Mouse (Mus musculus) ES-E14 (cell line): ENCODE data around the gene Gstp1. TPM values are rescaled to one million over a fixed set of nuclear protein-coding genes. Genes with fewer than 3 reads are reported as not detected.

Experiments used
- DNase-seq: peaks from one replicate; pipeline ENCODE4 v3.0.0-alpha.2; 2013; ENCODE audit warnings: low read depth, low spot score
- H3K27ac ChIP-seq: 2 replicates; pipeline ENCODE4 v1.5.1; 2012; ENCODE audit warnings: low read depth, mild to moderate bottlenecking, low read length, moderate library complexity, mixed read lengths; ENCODE audit not compliant: poor library complexity, insufficient read depth, severe bottlenecking
- H3K36me3 ChIP-seq: 2 replicates; pipeline ENCODE4 v1.6.1; 2012; ENCODE audit warnings: mild to moderate bottlenecking, low read length, moderate library complexity, mixed read lengths; ENCODE audit not compliant: control insufficient read depth, poor library complexity, insufficient read depth, severe bottlenecking
- H3K4me1 ChIP-seq, 2 experiments: fragments of 150-350 bp in 1 of 2; sonication (generic) in 1 of 2; 2 replicates each; pipeline ENCODE4 v1.6.1; 2012; ENCODE audit warnings: low read length in 2 of 2, mild to moderate bottlenecking in 1 of 2, mixed read lengths in 1 of 2; ENCODE audit not compliant: control insufficient read depth in 2 of 2, insufficient read depth in 2 of 2, poor library complexity in 1 of 2
- H3K4me3 ChIP-seq, 2 experiments: fragments of 150-350 bp in 1 of 2; sonication (generic) in 1 of 2; 2 replicates each; pipeline ENCODE4 v1.5.1; 2012; ENCODE audit warnings: low read length in 2 of 2, low read depth in 1 of 2, mild to moderate bottlenecking in 1 of 2, mixed read lengths in 1 of 2; ENCODE audit not compliant: insufficient read depth in 1 of 2, poor library complexity in 1 of 2, severe bottlenecking in 1 of 2
- H3K9ac ChIP-seq: 2 replicates; pipeline ENCODE4 v1.6.1; 2012; ENCODE audit warnings: low read depth, mild to moderate bottlenecking, low read length, mixed read lengths; ENCODE audit not compliant: poor library complexity, insufficient read depth, severe bottlenecking
- H3K9me3 ChIP-seq: fragments of 150-350 bp; sonication (generic); 2 replicates; pipeline ENCODE4 v1.6.1; 2012; ENCODE audit warnings: low read depth, mild to moderate bottlenecking, low read length; ENCODE audit not compliant: control insufficient read depth, insufficient read depth
- CHD2 ChIP-seq: IDR thresholded peaks from 2 replicates; pipeline ENCODE4 v1.6.1; 2014; ENCODE audit warnings: mild to moderate bottlenecking, low read depth, low read length, inconsistent platforms
- HCFC1 ChIP-seq: IDR thresholded peaks from 2 replicates; pipeline ENCODE4 v1.6.1; 2012; ENCODE audit warnings: low read length, inconsistent platforms, borderline replicate concordance; ENCODE audit not compliant: insufficient read depth
- MAFK ChIP-seq: IDR thresholded peaks from 2 replicates; pipeline ENCODE4 v1.6.1; 2014; ENCODE audit warnings: mild to moderate bottlenecking, low read depth, low read length, inconsistent platforms; ENCODE audit not compliant: insufficient read depth
- ZC3H11A ChIP-seq: IDR thresholded peaks from 2 replicates; pipeline ENCODE4 v1.6.1; 2012; ENCODE audit warnings: low read depth, mild to moderate bottlenecking, inconsistent platforms, low read length, borderline replicate concordance
- ZNF384 ChIP-seq: IDR thresholded peaks from 2 replicates; pipeline ENCODE4 v1.6.1; 2012; ENCODE audit warnings: low read depth, low read length, inconsistent platforms
- in situ Hi-C, 2 experiments: fragments of 600-800 bp; cut with MboI; formaldehyde crosslinking; loops; one replicate each; pipeline ENCODE4 v1.15.1; 2025; ENCODE audit warnings: low sequenced_read_pairs in 2 of 2, inconsistent platforms in 1 of 2; ENCODE audit not compliant: unreplicated experiment in 2 of 2
- total RNA-seq: library from RNA; depleted of rRNA; stranded (reverse); fragments of 300-350 nt; gene quantifications from 2 replicates; pipeline ENCODE4 v1.2.3, GENCODE M21; 2012

The Gstp1 gene
- total RNA-seq, 1 experiment: 146 TPM

- DNase-seq: no peak
- TF ChIP-seq MAFK (no peak), CHD2 (no peak), ZNF384 (no peak), HCFC1 (no peak), ZC3H11A (no peak)
- no peak overlapping the region for H3K4me3 ChIP-seq
- no peak overlapping the region for H3K9ac ChIP-seq
- no peaks in the 10 kb centered on the region for H3K36me3 ChIP-seq
- in situ Hi-C loops: no loop called here
- H3K4me1 ChIP-seq: peaks cover 0 to 5% of the 10 kb centered on the region in 2 experiments; a peak in 1 of 4 replicates
- no peaks in the 10 kb centered on the region for H3K9me3 ChIP-seq
- no peak overlapping the region for H3K27ac ChIP-seq
Measured at GRCm38 (mm10) chr19:3994932-3995331, 42.9 kb downstream of the Gstp1 start.

GRCm38 (mm10) chr19:3992416-3992815 is 45.4 kb downstream of the Gstp1 start, which contains the start of gene Tbx10:
Gene Tbx10, plus strand, starts transcription at chr19:3992752.
- Histone ChIP-seq H3K9me3 (no peaks in the 10 kb centered on the region), H3K9ac (no peak within 1 kb of the TSS), H3K4me3 (no peak within 1 kb of the TSS), H3K27ac (no peak within 1 kb of the TSS), H3K36me3 (no peaks in the 10 kb centered on the region), H3K4me1 (peaks cover 0 to 9% of the 10 kb centered on the region in 2 experiments; a peak in 1 of 4 replicates)
- in situ Hi-C loops: no loop called here
- DNase-seq: no peak
- TF ChIP-seq ZNF384 (no peak), ZC3H11A (no peak), MAFK (no peak), HCFC1 (no peak), CHD2 (no peak)

GRCm38 (mm10) chr19:3991966-3992365 is 45.8 kb downstream of the Gstp1 start:
- peaks cover 0 to 9% of the 10 kb centered on the region in 2 experiments; a peak in 1 of 4 replicates for H3K4me1 ChIP-seq
- DNase-seq: no peak
- no peak overlapping the region for H3K4me3 ChIP-seq
- no peak overlapping the region for H3K27ac ChIP-seq
- in situ Hi-C loops: no loop called here
- no peaks in the 10 kb centered on the region for H3K36me3 ChIP-seq
- TF ChIP-seq ZNF384 (no peak), ZC3H11A (no peak), MAFK (no peak), HCFC1 (no peak)
- no peaks in the 10 kb centered on the region for H3K9me3 ChIP-seq
- no peak overlapping the region for H3K9ac ChIP-seq

- Histone ChIP-seq H3K4me3 (no peak overlapping the region), H3K9me3 (no peaks in the 10 kb centered on the region), H3K9ac (no peak overlapping the region), H3K27ac (no peak overlapping the region), H3K36me3 (no peaks in the 10 kb centered on the region), H3K4me1 (peaks cover 0 to 11% of the 10 kb centered on the region in 2 experiments; a peak in 1 of 4 replicates)
- no peak for DNase-seq
- in situ Hi-C loops: no loop called here
- TF ChIP-seq ZC3H11A (no peak), MAFK (no peak), CHD2 (no peak), HCFC1 (no peak), ZNF384 (no peak)
Measured at GRCm38 (mm10) chr19:3991562-3991961, 46.2 kb downstream of the Gstp1 start.

- Histone ChIP-seq H3K4me1 (peaks cover 0 to 17% of the 10 kb centered on the region in 2 experiments; a peak in 2 of 4 replicates), H3K9ac (no peak overlapping the region), H3K36me3 (no peaks in the 10 kb centered on the region), H3K27ac (no peak overlapping the region), H3K9me3 (no peaks in the 10 kb centered on the region), H3K4me3 (no peak overlapping the region)
- TF ChIP-seq ZNF384 (no peak), HCFC1 (no peak), MAFK (no peak), CHD2 (no peak), ZC3H11A (no peak)
- DNase-seq: no peak
- in situ Hi-C loops: no loop called here
Measured at GRCm38 (mm10) chr19:3990804-3991203, 47.0 kb downstream of the Gstp1 start.
